Mouse (Mus musculus) lung, postnatal 4 days (tissue): ENCODE measurements at regions not wholly inside any gene's neighbourhood (a gene's known extent, or its start where the extent isn't known, plus 50 kb on each side); places are given as distances from the start of the nearest gene placed in this dataset.

Experiments used
- DNase-seq, 2 experiments: peaks; one replicate each; pipeline ENCODE4 v3.0.0; 2021

DNA sequence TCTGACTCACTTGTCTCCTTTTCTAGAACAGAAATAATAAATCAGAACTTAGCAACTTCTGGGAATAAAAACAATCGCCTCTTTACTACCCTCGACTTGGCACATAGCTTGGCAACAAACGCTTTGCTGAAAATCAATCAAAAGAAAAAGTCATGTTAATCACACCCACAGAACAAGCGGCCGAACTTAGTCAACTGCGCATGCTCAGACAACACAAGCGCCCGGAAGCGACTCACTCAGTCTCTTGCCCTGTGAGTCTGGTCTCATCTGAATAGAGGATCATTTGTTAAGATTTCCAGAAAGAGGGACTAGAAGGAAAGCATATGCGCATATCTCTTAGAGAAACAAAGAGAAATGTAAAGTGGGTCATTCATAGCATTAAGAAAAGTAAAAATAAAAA is 375.8 kb downstream of the Gpd2 start:
- DNase-seq, result no peak

DNA sequence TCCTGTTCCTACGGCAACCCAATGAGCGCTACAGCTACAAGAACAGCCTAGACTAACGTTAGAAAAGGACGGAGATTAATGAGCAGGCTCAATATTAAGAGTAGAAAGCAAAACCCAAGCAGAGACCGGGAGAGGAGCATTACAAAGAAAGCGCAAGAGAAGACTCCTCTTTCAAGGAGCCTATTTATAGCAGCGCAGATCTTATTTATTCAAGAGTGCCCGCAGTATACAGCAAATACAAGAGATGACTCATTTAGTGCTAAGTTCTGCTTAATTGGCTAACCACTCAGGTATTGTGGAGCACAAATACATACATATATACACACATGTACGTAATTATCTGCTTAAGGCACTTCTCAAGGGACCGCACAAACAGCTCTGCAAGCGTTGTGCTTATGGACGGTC is 377.2 kb downstream of the Gpd2 start:
- no peak for DNase-seq

DNA sequence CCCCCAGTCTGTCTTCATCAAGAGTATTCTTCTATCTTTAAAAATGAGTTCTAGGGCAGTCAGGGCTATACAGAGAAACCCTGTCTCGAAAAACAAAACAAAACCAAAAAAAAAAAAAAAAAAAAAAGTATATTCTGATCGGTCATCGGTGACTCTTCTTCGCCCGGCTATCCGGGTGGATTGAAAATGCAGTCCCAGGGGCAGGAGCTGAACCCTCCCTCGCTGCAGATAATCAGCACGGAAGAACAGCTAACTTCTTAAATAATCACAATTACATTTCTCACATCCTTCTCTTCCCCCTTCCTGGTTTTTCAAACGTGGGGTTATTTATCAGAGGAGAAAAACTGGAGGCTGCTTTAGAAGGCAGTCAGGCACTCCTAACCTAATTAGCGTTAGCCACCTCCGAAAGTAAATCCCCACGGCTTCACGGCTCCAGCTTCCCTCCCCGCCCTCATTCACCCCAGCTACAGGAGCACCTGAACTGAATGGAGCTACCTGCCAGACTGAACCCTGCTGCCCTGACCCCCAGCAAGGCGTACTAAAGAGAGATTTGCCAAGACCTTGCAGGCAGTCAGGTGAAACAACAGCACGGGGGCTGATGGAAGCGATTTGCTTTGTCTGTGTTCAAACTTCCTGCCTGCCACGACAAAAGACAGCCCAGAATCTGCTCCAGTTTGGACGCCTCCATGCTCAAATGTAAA is 379.2 kb downstream of the Gpd2 start:
- no peak for DNase-seq

DNA sequence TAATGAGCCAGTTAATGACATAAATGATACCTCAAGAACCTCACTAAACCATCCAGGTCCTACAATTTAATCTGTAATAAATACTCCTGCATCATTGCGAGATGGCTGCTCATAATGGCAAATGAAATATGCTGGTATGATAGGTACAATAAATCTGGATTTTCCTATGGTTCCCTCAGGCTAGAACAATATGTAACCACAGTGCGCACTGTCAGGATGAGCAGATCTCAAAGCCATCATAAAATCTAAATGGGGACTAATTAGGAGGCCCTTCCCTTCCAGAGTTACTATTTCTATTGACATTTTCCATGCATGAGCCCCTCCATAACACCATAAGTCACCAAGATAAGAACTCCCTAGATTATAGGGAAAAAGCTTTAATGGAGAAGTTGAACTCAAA is 379.8 kb downstream of the Gpd2 start:
- no peak for DNase-seq

DNA sequence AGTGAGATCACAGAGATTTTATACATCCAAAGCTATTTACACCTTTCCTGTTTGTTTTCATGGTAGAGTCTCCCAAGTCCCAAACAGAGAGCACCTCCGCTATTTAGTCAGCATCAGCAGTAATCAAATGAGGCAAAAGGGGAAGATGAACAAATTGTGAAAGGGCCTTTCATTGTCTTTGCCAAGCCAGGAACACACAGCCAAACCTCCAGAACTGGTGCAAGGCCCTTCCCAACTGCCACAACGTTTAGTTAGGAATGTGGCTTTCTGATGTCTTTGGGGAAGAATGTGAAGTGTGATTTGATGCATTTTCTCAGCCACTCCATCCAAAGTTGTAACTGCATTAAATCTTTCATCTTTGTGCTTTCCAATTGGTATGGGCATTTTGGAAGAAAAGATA is 353.6 kb upstream of the Galnt5 start:
- DNase-seq, result no peak

DNA sequence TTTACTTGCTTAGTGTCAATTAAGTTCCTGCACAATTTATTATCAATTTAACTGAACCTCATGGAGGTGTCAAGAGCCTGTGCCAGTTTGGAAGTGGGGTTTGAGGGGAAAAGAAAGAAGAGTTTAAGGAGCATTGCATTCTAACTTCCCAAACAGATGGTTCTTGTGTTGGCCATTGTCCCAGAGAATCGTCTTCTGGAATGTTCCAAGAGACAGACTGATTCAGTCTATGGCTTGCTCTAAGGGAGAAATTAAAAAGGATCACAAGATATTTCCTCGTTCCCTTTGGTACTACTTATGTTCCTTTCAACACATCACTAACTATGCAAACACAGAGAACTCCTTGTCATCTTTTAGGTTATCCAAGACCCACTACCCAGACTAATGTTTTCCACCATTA is 353.1 kb upstream of the Galnt5 start:
- no peak for DNase-seq

DNA sequence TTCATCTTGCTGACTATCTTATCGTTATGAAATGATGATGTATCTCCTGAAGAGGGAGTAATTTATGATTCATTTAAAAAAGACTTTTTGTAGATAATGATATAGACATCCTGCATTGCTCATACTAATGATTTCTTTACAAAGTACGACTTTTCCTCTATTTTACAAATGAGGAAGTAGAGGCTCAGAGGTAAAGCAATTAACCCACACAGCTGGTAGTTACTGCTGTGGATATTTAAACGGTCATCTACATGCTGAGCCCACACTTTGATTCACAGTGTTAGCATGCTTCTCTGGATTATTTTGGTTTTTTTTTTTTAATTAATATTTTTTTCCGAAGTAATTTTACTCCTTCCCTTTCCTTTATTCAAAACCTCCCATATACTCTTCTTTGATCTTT is 348.7 kb upstream of the Galnt5 start:
- DNase-seq, result no peak

DNA sequence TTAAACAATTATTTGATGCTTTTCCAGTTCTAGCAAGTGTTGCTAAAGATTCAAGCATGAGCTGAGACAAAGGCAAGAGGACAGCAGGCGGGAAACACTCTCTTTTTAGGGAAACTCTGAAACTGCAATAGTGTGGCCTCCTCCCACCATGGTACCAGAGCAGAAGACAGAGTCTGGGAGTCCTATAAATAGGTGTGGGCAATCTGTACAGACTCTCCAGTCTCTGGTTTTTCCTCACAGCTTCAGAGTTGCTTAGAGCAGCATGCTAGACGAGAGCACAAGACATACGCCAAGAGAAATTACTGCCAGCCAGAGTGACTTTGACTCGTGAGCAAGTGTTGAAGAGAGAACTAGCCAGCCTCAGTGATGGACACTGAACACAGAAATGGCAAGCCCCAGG is 340.3 kb upstream of the Galnt5 start:
- no peak for DNase-seq

DNA sequence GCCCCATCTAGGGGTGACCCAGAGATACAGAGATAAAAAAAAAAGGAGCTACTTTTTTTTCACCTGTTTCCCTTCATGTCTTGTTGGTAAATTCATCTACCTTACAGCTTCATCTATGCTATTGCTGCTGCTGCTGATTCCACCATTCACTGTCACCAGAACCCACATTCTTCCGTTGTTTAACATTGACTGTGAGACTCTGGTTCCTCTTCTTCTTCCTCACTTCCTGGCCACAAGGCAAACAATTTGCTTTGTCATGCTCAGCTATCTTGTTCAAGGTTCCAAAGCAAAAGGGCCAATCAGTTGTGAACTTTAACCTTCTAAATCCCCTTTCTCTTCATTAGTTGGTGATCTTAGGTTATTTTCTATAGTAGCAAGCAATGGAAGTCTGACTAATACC is 335.8 kb upstream of the Galnt5 start:
- DNase-seq, result no peak

DNA sequence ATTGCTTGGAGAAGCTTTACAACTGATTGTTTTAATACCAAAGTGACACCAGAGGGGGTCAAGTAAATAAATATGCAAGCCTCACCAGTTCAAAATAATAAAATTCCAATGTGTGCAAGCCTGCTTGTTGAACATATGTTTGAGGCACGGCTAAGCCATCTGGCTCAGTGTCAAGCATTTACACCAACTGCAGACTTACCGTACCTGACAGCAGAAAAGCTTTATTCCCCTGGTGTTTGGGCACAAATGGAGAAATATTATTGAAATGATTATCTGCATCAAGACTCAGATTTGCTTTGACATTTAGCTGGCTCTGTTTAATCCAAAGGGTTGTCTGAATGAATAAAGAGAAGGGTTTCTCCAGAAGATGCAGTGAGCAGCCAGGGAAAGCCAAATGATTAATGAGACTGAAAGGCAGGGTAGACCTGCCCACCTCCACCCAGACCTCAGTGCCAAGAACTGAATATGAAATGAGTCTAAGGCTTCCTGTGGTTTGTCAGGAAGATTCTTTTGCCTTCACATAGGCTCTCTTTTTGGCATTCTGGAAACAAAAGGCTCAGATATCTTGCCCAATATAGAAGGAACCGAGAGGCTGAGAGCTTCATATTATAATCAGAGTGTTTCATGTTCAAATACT is 325.6 kb upstream of the Galnt5 start:
- DNase-seq, result no peak

DNA sequence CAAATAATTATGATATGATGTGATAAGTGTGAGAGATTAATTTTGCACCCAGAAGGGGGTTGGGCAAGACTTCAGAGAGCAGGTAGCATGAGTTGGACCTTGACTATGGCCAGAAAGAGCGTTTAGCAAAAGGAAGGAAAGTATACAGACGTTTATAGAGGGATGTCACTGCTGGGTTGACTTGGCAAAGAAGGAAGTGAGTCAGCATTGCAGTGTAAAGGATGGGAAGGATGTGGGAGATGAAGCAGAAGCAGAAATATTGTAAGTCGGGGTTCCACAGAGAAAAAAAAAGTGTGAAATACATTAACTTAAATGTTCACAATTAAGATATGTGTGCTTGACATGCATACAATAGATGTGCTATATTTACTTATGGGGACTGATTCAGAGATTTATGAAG is 307.8 kb upstream of the Galnt5 start:
- no peak for DNase-seq

DNA sequence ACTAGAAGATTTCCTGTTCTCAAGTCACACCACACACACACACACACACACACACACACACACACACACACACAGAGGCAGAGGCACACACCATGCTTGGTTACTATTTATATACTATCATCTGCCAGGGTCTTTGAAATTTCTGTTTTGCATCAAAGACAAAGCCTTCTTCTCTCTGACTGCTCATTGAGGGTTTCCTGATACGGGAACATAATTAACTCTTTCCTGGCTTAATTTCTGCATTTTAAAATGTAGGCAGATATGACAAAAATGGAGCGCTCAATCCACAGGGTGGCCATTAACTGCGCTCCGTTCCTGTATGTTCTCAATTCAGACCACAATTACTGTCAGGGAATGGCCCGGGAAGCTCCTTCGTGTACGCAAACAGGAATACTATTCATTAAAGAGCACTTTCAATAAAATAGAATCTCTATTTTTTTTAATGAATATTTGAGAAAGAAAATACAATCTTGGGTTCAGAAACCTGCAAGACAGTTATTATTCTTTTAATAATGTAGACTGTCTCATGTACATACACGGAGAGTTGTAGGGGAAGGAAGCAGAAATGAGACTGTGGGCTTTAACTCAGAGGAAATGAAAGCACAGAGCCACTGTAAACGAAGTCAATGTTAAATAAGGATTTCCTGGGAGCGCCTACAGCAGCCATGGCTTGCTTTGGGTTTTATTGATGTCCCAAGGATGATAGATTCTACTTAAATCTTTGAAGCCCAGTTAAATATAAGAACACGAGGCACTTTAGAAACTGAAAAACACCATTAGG is 300.5 kb upstream of the Galnt5 start:
- no peak for DNase-seq

DNA sequence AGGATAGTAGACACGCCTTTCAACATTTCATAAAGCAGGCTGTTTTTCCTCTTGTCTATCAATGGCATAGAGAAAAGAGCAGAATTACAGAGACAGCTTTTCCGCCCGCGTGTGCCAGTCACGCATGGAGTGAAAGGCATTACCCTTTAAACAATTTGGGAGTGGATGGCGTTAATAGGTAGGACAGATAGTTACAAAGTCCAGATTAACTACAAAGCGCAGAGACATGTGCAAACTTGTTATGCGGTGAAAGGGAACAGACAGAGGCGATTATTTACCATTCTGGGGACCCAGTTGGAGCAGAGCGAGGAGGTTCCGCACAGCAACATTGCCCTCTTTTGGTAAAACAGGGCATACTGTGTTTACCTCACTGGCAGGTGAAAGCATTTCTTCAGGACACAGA is 299.0 kb upstream of the Galnt5 start:
- DNase-seq, result peak in 1 of 2 experiments; percentile 8

DNA sequence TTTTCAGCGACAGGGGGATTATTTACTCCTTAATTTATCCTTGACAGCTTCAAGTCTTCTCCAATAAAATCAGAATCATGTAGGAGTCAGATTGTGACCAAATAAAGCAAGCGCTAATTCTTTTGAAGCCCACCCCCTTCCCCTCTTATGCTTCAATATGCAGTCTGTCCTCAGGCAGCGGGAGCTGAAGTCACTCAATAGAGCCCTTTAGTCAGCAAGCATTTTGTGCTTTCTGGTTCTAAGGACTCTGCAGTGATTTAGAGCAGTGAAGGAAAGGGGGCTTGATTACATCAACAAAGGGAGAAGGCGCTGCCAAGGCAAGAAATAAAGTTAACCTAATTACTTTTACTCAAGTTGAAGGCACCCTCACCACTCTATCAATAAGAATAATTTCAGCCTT is 298.5 kb upstream of the Galnt5 start:
- DNase-seq, result no peak

DNA sequence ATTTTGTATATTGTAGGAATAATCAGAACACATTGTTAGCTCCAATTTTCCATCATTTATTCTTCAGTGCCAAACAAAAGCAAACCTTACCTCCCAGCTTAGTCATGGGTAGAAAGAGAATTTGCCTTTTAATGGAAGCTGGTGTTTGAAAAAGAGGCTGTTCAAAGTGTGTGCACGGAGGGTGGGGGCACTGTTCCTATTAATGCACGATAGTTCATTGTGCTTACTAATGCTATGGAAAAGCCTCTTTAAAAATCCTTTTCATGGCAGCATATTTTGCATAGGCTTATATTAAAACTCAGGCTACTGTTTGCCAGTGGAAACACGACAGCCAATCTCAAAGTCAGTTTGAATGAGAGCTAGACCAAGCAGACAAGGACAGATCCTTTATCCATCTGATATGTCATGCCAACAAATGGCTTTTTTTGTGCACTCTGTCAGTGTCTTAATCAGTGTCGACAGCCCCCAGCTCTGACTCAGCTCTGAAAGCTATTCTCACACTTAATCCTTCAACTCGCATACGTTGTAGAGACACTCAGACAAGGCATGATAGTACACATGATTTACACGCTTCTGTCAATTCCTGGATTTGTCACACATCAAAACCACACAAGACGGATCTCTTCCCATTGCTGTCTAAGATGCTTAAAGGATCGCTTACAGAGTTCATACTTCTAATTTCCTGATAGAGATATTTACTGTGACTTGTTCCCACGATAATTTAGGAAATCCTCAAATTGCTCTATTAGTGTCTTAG is 280.8 kb upstream of the Galnt5 start:
- no peak for DNase-seq
